Mouse (Mus musculus) spleen, postnatal 4 days (tissue): ENCODE results near the gene Zc3h18.

Experiments used
- DNase-seq, 2 experiments: peaks; one replicate each; pipeline ENCODE4 v3.0.0; 2022; ENCODE audit warnings: low spot score in 2 of 2

Zc3h18 gene

GRCm38 (mm10) chr8:122436586-122437125, 60.2 kb downstream of the Zc3h18 start:
- DNase-seq = no peak

DNA sequence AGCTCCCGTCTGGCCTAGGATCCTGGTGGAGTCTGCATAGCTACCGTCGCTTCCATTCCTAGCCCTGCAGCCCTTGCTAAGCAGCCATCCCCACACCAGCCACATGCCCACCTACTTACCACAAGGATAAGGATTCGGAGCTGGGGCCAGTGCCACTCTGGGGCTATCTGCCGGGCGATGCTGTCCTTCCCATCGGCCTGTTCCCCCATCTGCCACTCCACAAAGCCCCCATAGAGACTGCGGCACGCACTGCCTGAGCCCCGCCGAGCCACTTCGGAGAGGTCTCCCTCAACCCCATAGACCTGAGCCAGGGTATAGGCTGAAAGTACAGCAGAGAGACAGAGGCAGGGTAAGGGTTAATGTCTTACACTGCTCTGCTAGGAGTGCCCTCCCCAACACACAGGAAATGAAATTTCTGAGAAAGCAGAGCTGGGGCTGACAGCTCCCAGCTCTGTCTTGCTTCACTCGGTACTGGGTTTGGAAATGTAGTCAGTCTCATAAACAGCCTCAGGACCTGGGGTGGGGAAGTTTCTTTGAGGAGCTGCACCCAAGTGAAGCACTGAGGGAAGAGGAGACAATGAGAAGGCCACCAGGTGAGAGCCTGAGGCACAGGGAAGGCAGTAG, 61.4 kb downstream of the Zc3h18 start:
- no peak for DNase-seq

- no peak for DNase-seq
Observed at GRCm38 (mm10) chr8:122439336-122439735, 62.9 kb downstream of the Zc3h18 start.

GRCm38 (mm10) chr8:122441326-122441725, 64.9 kb downstream of the Zc3h18 start:
- DNase-seq = no peak

DNA sequence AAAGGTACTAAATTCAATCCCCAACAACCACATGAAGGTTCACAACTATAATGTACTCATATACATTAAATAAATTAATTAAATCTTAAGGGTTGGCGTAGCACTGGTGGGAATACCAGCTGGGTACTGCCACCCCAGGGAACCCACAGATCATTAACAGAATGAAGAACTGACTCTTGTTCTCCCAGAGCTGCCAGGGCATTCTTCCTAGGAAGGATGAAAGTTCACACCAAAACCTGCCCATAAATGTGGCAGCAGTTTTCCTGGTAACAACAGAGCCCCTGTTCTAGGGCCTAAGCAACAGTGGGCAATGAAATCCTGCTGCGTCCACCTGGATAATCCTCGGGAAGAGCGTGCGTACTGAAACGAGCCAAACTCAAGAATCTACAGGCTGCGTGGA, 65.9 kb downstream of the Zc3h18 start:
- no peak for DNase-seq

GRCm38 (mm10) chr8:122442781-122443180, 66.4 kb downstream of the Zc3h18 start:
- no peak for DNase-seq

DNA sequence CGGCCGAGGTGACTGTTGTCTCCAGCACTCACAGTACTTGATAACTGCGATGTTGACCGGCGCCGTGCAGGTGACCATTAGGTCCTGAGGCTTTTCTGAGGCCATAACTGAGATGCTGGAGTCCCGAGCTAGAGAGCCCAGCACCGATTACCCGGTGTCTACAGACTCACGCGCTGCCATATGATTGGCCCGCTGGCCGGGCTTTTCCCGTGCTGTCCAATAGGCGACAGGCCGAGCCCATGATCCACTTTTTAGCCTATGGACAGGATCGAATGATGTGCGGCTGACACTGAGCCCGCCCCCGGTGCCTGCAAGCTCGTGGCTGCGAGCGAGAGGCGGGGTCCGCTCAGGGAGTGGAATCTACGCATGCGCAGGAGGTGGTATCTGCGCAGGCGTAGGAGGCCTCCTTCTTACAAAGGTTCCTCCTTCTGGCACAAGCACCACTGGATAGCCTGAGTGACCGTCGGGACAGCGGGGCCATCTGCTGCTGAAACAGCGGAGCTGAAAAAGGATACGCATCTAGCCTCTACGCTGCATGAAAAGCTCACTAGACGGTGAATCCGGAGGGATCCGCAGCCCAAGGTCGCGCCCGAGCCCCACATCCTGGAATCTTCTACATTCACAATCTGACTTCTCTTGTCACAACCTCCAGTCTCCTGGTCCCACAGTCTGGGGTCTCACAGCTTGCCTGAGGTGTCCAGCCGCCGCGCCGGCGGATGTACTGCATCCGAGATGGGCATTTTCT, 67.0 kb downstream of the Zc3h18 start, which contains the start of gene Mvd:
Mvd (minus strand) TSS at position 161 of the 745 bp plus-strand sequence.
- peak; percentile 98 to 99 for DNase-seq

DNA sequence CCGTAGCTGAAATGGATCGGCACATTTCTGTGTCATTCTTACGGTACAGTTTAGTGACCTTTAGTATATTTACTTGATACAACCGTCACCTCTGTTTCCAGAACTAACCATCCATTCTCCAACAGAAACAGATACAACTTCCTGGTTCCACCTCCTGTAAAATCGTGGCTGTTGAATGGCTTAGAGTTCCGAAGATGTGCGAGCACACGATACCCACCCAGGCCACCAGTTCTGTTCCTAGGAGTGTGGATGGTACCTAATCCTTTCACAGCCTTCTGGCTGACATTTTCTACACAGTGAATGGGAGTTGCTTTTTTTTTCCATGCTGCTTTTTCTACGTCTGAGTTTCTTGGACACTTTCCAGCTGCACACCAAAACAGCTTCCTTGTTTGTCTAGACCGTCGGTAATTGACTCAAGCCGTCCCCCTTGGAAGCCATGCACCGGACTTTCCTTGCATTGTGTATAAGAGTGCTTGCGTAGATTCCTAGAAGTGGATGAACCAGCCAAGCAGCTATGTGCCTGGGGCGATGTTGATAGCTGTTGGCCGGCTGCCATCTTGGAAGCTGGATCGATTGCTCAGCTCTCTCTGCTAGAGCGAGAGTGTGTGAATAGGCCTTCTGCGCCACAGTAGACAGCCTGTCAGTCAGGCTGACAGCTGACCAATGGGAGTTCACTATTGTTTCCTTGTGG, 67.8 kb downstream of the Zc3h18 start:
- DNase-seq = peak; percentile 87 to 91

DNA sequence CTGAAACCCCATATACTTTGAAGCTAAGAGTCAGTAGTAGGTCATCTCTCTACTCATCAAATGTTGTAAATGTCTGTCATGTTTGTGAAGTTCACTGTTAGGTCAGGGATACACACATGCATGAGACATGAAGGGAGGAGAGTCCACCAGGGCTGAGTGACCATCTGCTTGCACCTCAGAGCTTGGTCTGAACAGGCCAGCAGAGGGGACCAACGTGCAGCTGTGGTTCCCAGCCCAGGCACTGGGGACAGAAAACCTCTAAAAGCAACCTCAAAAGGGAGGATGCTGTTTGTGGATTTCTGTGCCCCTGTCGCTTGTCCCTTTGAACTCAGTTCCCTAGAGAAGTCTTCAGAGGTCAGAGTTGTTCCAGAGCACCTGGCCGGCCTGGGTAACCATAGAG, 68.8 kb downstream of the Zc3h18 start:
- no peak for DNase-seq

DNA sequence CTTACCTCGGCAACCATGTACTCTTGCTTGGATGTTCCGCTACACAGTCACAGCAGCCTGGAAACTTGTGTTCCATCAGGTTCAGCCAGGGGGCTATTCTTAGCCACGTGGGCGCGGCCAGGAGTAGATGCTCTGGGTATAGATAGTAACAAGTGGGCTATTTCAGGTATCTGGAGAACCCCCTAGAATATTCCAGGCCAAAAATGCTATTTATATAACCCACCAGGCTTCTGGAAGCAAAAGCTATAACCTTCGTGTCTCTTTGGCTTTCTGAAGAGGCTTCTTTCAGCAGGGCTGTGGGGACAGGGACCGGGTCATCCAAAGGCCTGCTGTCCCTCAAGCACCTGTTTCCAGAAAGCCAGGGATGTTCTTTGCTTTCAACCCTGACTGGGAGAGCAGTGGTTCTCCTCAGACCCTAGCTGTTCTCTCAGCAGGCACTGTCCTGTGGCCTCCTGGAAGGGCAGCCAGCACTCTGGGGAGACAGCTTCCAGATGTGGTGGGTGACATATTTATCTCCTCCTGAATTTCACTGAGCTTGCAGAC, 74.8 kb downstream of the Zc3h18 start:
- no peak for DNase-seq

DNA sequence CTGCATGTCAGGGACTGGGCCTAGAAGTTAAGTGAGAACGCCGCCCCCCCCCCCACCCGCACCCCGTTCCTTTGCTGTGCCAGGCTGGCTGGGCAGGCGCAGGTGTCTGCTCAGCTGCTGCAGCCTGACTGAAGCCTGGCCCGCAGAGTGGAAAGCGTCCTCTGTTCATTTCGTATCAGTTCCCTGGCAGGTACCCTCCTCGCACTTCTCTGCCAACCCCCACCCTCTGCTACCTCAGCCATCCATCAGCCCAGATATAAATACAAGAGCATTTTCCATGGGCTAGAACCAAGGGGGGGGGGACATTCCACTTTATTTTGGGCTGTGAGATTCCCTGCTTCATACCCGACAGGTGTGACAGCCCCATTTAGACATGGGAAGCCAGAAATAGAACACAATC, 75.7 kb downstream of the Zc3h18 start:
- DNase-seq = no peak

DNA sequence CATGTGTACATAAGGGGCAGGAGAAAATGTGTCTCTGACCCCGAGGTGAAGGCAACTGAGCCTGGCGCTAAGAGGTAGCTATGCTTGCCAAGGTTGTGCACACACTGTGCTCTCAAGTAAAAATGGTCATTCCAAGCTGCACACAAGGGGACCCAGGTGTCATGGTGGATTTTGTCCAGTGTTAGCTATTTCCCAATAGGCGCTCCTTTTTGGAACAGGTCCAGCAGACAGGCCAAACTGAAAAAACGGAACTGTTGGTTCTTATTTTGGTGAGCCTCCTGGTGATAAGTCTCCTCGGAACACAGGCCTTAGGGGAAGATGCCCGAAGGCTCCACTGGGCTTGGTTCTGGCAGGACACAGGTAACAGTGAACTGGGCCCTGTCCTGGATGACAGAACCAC, 78.0 kb downstream of the Zc3h18 start:
- DNase-seq = no peak

- DNase-seq = no peak
Observed at GRCm38 (mm10) chr8:122457171-122457570, 80.8 kb downstream of the Zc3h18 start.

DNA sequence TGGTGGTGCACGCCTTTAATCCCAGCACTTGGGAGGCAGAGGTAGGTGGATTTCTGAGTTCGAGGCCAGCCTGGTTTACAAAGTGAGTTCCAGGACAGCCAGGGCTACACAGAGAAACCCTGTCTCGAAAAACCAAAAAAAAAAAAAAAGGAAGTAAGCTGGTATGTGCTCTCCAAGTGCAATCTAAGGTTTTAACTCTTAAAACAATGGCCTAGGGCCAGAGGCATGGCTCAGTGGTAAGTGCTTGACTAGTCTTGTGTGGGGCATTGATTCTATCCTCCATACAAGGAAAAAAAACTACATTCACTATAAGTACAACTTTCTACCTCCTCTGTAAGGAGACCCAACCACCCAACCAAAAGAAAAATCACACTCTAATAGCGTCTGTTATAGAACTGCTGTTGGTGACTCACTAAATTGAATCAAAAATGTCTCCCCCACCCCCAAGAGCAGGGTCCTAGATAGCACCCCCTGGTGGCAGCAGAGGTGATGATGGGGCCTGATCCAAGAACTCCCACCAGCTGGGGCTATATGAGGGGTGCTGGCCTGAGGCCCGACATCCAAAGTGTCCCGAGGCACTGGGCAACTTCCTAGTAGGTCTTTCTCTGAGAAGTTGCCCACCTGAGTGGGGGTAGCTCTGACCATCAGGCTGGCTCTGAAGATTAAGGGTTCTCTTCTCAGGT, 83.0 kb downstream of the Zc3h18 start:
- DNase-seq = no peak

- no peak for DNase-seq
Observed at GRCm38 (mm10) chr8:122459990-122460389, 83.6 kb downstream of the Zc3h18 start.

- DNase-seq = peak; percentile 62 to 81
Observed at GRCm38 (mm10) chr8:122460524-122461472, 84.4 kb downstream of the Zc3h18 start, which contains the start of gene Snai3. Gene Snai3, minus strand, starts transcription at chr8:122460733.

DNA sequence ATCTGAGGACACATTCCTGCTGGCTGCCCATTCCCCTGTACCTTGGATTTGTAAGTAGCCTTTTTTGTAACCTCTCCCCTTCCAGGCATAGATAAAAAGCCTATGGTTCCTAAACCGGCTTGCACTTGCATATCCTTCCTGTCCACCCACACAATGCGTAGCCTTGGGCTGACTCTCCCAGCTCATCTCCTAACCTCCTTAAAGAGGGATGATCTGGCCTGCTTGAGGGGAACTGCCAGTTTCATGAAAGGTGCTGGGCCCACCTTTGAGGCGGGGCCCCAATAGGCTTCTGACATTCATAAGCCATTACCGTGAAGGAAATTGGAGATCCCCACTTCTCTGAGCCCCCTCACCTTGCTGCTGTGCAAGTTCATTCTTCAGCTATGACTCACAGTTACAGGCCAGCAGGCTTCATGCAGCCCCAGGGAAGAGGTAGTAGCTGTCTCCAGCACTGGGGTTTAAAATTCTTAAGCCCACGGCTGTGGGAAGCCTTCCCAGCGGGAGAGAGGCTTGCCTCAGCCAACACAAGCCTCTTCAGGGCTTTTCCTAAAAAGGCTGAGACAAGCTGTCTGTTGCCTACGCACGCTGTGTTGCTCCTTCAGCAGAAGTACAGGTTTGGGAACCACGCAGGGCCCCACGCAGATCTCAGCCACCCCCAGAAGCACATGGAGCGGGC, 85.2 kb downstream of the Zc3h18 start:
- DNase-seq = no peak

- no peak for DNase-seq
Observed at GRCm38 (mm10) chr8:122462510-122462909, 86.1 kb downstream of the Zc3h18 start.

DNA sequence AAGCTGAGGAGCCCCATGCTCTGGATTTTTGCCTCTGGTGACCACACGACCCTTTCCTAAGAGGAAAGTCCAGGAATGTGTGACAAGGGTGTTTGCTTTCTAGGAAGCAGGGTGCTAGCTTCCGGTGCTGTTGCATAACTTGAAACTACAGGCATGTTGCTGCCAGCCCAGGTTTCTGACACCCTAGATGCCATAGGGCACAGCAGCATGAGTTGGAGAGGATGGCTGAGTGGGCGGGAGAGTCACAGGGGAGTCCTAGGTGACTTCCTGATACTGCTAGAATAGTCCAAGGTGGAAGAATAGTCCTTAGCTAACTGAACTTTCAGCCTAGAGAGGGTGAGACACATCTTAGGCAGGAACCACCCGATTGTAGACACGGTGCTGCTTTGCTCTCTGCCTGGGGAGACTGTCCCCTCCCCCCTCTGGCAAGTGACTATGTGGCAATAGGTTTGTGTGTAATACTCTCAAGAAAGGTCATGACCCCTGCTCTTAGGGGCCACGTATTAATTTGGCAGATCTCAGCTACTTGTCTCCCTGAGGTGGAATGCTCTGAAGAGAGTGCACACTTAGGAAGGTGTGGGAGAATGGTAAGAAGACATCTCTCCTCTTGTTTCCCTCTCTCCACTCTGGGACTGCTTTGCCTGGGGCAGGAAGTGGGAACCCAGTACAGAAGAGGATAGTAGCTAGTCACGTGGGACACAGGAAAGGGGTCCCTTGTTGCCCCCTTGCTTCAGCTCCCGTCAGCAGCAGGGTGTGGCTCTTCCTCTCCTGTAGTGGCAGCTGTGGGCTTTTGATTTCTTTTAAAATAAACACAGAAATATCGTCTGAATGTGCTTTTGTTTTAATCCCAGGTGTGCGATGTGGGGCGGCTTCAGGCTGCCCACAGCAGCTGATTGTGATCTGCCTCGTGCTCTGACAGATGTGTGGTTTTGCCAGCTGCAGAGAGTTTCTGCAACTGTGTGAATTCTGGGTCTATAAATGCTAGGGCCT, 87.5 kb downstream of the Zc3h18 start:
- DNase-seq = no peak
